Mouse (Mus musculus): ENCODE data around the gene Skint3. TPM values are rescaled to one million over a fixed set of nuclear protein-coding genes. Genes with fewer than 3 reads are reported as not detected.
"Not testable (repeated sequence)": the region's sequence is repeated elsewhere in the genome, so short reads cannot be mapped to it uniquely, and the experiment has no call there.

The Skint3 gene
- not detected in 2 replicates for polyA plus RNA-seq (2014; fragmentation: Nextera tagmentation; extraction: Ambion mirVana)

DNA sequence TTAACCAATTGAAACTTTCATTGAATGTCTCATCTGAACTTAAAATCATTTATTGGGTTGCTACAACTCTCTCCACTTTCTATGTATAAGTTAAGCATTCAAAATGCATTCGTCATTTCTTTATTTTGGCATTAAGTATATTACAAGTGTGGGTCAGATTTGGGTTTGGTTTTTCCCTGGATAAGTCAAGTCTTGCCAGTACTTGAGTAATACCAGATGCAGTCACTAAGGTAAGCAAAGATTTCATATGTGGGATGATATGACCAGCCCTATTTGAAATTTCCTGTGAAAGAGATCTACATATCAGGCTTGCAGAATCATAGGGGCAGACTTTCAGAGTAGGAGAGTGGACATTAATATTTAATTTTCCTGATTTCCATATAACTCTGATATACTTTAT, at the start of gene Skint3:
TSS of gene Skint3 (plus strand) at position 301 of the 400 bp plus-strand sequence.
- no peaks in the 10 kb centered on the region for H3K27me3 ChIP-seq (ENCODE audit: control insufficient read depth, insufficient read depth, low read length)
- no peak within 1 kb of the TSS for H3K9ac ChIP-seq (ENCODE audit: low read length)
- no peak within 1 kb of the TSS for H3K4me2 ChIP-seq (ENCODE audit: low read depth)
- no peak within 1 kb of the TSS for H3K27ac ChIP-seq (ENCODE audit: low read depth, low read length)
- DNase-seq (ENCODE audit: low spot score), result no peak
- no peak within 1 kb of the TSS for H3K4me3 ChIP-seq (ENCODE audit: low read depth, low read length)
- H3K9me3 ChIP-seq (ENCODE audit: control insufficient read depth, low read length), result no peaks in the 10 kb centered on the region
- WGBS, result 84% methylated on average over 1 of the region's 1 CpGs
- H3K4me1 ChIP-seq (ENCODE audit: control insufficient read depth, insufficient read depth, low read length), result no peaks in the 10 kb centered on the region
- ATAC-seq (ENCODE audit: insufficient read depth, low FRiP score, low TSS enrichment), result no peak
- H3K36me3 ChIP-seq (ENCODE audit: control insufficient read depth, insufficient read depth, low read length), result no peaks in the 10 kb centered on the region

- Histone ChIP-seq H3K9me3 (ENCODE audit: control insufficient read depth, low read length) (no peaks in the 10 kb centered on the region), H3K27me3 (ENCODE audit: control insufficient read depth, insufficient read depth, low read length) (no peaks in the 10 kb centered on the region), H3K36me3 (ENCODE audit: control insufficient read depth, insufficient read depth, low read length) (no peaks in the 10 kb centered on the region), H3K9ac (ENCODE audit: low read length) (no peak overlapping the region), H3K4me2 (ENCODE audit: low read depth) (no peak overlapping the region), H3K4me3 (ENCODE audit: low read depth, low read length) (no peak overlapping the region), H3K4me1 (ENCODE audit: control insufficient read depth, insufficient read depth, low read length) (no peaks in the 10 kb centered on the region), H3K27ac (ENCODE audit: low read depth, low read length) (no peak overlapping the region)
- 83% methylated on average over 1 of the region's 1 CpGs for WGBS
- ATAC-seq (ENCODE audit: insufficient read depth, low FRiP score, low TSS enrichment) (no peak), DNase-seq (ENCODE audit: low spot score) (no peak)
Measured at GRCm38 (mm10) chr4:112243416-112243815, 11.4 kb downstream of the Skint3 start.

- Histone ChIP-seq H3K4me2 (ENCODE audit: low read depth) (no peak overlapping the region), H3K9me3 (ENCODE audit: control insufficient read depth, low read length) (no peaks in the 10 kb centered on the region), H3K27me3 (ENCODE audit: control insufficient read depth, insufficient read depth, low read length) (no peaks in the 10 kb centered on the region), H3K4me1 (ENCODE audit: control insufficient read depth, insufficient read depth, low read length) (no peaks in the 10 kb centered on the region), H3K27ac (ENCODE audit: low read depth, low read length) (no peak overlapping the region), H3K9ac (ENCODE audit: low read length) (no peak overlapping the region), H3K36me3 (ENCODE audit: control insufficient read depth, insufficient read depth, low read length) (no peaks in the 10 kb centered on the region), H3K4me3 (ENCODE audit: low read depth, low read length) (no peak overlapping the region)
- WGBS, result 93% methylated on average over 3 of the region's 3 CpGs
- no peak for ATAC-seq (ENCODE audit: insufficient read depth, low FRiP score, low TSS enrichment)
- DNase-seq (ENCODE audit: low spot score), result no peak
Measured at GRCm38 (mm10) chr4:112243951-112244350, 11.9 kb downstream of the Skint3 start.

DNA sequence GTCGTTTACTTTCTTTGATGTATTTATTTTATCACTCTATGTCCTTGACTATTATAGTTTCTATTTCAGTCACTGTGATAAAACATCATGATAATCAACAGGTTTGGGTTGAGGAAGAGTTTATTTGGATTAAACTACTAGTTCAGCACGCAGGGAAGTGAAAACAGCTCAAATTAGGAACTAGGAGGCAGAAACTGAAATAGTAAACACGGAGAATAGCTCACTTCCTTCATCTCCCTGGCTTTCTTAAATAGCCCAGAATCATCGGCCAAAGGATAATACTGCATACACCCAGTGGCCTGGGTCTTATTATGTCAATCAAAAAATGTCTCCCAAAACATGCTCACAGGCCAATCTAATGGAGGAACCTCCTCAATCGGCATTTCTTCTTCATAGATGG, 24.0 kb downstream of the Skint3 start:
- WGBS, result 78% methylated on average over 5 of the region's 5 CpGs
- Histone ChIP-seq H3K4me2 (ENCODE audit: low read depth) (no peak overlapping the region), H3K9me3 (ENCODE audit: control insufficient read depth, low read length) (no peaks in the 10 kb centered on the region), H3K4me1 (ENCODE audit: control insufficient read depth, insufficient read depth, low read length) (no peaks in the 10 kb centered on the region), H3K4me3 (ENCODE audit: low read depth, low read length) (no peak overlapping the region), H3K36me3 (ENCODE audit: control insufficient read depth, insufficient read depth, low read length) (no peaks in the 10 kb centered on the region), H3K27me3 (ENCODE audit: control insufficient read depth, insufficient read depth, low read length) (no peaks in the 10 kb centered on the region), H3K9ac (ENCODE audit: low read length) (no peak overlapping the region), H3K27ac (ENCODE audit: low read depth, low read length) (no peak overlapping the region)
- DNase-seq (ENCODE audit: low spot score), result no peak
- ATAC-seq (ENCODE audit: insufficient read depth, low FRiP score, low TSS enrichment), result no peak

DNA sequence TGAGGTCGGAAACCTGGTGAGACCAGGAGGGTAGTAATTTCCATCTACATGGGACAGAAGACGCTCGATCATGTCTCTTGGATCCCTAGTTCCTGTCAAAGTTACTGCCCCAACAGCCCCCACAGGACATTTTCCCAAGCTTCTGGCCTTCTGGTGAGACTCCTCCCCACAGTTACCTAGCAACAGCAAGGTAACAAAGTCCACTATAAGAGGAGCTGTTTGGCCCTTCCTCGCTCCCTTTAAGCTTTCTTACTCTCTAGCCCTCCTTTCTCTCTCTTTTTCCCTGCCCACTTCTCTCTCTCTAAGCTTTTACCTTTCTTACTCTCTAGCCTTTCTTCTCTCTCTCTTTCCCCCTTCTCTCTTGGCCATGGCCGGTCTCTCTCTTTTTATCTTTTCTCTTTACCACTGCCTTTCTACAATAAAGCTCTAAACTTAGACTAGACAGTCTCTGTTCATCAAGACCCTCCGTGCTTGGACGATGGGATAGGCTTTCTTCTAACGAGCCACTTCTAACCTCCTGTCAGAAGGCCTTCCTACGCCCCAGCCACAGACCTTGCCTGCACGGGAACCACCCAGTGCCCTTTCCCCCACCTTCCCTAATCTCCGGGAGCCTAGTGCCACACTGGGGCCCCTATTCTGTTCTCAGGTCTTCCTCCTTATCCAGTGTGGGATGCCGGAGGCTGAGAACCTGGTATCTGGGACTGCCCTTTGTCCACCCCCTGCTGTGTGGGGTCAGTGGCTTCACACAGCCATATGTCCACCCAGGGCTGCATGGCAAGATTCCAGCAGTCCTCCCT, 55.3 kb downstream of the Skint3 start:
- 82% methylated on average over 12 of the region's 12 CpGs for WGBS

DNA sequence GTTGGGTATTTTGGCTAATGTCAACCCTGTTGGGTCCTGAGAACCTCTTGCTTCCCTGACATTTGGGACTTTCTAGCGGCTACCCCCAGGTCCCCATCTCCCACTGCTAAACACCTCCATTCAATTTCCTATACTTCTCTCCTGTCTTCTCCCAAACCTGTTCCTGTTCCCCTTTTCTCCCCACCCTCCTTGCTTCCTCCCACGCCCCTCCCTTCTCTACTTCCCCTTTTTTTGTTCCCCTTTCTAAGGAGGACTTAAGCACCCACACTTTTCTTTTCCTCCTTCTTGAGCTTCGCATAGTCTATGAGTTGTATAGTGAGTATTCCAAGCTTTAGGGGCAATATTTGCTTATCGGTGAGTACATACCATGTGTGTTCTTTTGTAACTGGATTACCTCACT, 56.4 kb downstream of the Skint3 start:
- Histone ChIP-seq H3K4me2 (ENCODE audit: low read depth) (no peak overlapping the region), H3K27me3 (ENCODE audit: control insufficient read depth, insufficient read depth, low read length) (no peaks in the 10 kb centered on the region), H3K4me3 (ENCODE audit: low read depth, low read length) (no peak overlapping the region), H3K27ac (ENCODE audit: low read depth, low read length) (no peak overlapping the region), H3K9ac (ENCODE audit: low read length) (no peak overlapping the region), H3K4me1 (ENCODE audit: control insufficient read depth, insufficient read depth, low read length) (no peaks in the 10 kb centered on the region), H3K9me3 (ENCODE audit: control insufficient read depth, low read length) (peaks cover 4% of the 10 kb centered on the region), H3K36me3 (ENCODE audit: control insufficient read depth, insufficient read depth, low read length) (no peaks in the 10 kb centered on the region)
- DNase-seq (ENCODE audit: low spot score) (no peak), ATAC-seq (ENCODE audit: insufficient read depth, low FRiP score, low TSS enrichment) (no peak)
- 85% methylated on average over 4 of the region's 4 CpGs for WGBS

More for the DNA sequence above, 55.3 kb downstream of the Skint3 start:
- H3K36me3 ChIP-seq (ENCODE audit: control insufficient read depth, insufficient read depth, low read length), result no peaks in the 10 kb centered on the region
- H3K9ac ChIP-seq (ENCODE audit: low read length), result no peak overlapping the region
- H3K4me2 ChIP-seq (ENCODE audit: low read depth), result no peak overlapping the region
- no peaks in the 10 kb centered on the region for H3K27me3 ChIP-seq (ENCODE audit: control insufficient read depth, insufficient read depth, low read length)
- ATAC-seq (ENCODE audit: insufficient read depth, low FRiP score, low TSS enrichment), result no peak
- peaks cover 4% of the 10 kb centered on the region for H3K9me3 ChIP-seq (ENCODE audit: control insufficient read depth, low read length)
- no peak for DNase-seq (ENCODE audit: low spot score)
- no peaks in the 10 kb centered on the region for H3K4me1 ChIP-seq (ENCODE audit: control insufficient read depth, insufficient read depth, low read length)
- H3K4me3 ChIP-seq (ENCODE audit: low read depth, low read length), result no peak overlapping the region
- H3K27ac ChIP-seq (ENCODE audit: low read depth, low read length), result no peak overlapping the region

DNA sequence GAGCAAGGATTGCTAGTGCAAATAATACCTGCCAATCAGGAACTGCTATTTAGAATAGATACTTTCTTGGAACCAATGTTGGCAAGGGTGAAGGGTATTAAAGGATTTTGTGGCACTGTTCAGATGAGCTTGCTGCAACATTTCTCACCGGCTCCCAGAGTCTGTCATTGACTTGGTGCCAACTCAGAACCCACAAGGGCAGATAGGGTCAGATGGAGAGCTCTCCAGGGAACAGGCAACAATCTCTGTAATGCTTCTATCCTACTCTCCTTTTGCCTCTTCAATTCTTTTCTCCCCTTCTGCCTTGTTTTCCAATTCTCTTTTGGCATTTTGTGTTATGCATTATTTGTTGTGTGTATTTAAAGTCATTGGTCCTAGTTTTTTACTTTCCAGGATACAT, 70.3 kb downstream of the Skint3 start:
- Histone ChIP-seq H3K4me2 (ENCODE audit: low read depth) (no peak overlapping the region), H3K27me3 (ENCODE audit: control insufficient read depth, insufficient read depth, low read length) (no peaks in the 10 kb centered on the region), H3K36me3 (ENCODE audit: control insufficient read depth, insufficient read depth, low read length) (no peaks in the 10 kb centered on the region), H3K4me1 (ENCODE audit: control insufficient read depth, insufficient read depth, low read length) (no peaks in the 10 kb centered on the region), H3K9ac (ENCODE audit: low read length) (no peak overlapping the region), H3K27ac (ENCODE audit: low read depth, low read length) (no peak overlapping the region), H3K9me3 (ENCODE audit: control insufficient read depth, low read length) (no peaks in the 10 kb centered on the region), H3K4me3 (ENCODE audit: low read depth, low read length) (no peak overlapping the region)
- 75% methylated on average over 1 of the region's 1 CpGs for WGBS
- no peak for ATAC-seq (ENCODE audit: insufficient read depth, low FRiP score, low TSS enrichment)
- DNase-seq (ENCODE audit: low spot score), result no peak

DNA sequence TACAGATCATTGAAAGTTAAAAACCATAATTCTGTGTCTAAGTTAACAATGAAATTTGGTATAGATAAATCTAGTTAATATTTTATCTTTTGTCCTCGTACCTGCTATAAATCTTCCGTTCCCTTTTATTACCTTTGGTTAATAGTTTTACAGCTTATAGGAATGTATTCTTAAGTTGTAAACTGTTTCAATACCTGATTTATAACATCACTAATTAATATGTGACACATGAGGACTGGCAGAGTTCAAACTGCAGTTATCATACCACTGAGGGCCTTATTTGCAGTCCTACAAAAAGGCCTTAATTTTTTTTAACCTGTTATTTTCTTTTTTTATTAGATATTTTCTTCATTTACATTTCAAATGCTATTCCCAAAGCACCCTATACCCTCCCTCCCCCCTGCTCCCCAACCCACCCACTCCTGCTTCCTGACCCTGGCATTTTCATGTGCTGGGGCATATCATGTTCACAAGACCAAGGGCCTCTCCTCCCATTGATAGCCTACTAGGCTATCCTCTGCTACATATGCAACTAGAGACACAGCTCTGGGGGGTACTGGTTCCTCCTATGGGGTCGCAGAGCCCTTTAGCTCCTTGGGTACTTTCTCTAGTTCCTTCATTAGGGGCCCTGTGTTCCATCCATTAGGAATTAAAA, 70.9 kb downstream of the Skint3 start:
- DNase-seq (ENCODE audit: low spot score) (no peak), ATAC-seq (ENCODE audit: insufficient read depth, low FRiP score, low TSS enrichment) (no peak)
- Histone ChIP-seq H3K4me1 (ENCODE audit: control insufficient read depth, insufficient read depth, low read length) (no peaks in the 10 kb centered on the region), H3K9me3 (ENCODE audit: control insufficient read depth, low read length) (no peaks in the 10 kb centered on the region), H3K4me3 (ENCODE audit: low read depth, low read length) (no peak overlapping the region), H3K9ac (ENCODE audit: low read length) (no peak overlapping the region), H3K27ac (ENCODE audit: low read depth, low read length) (no peak overlapping the region), H3K4me2 (ENCODE audit: low read depth) (no peak overlapping the region), H3K36me3 (ENCODE audit: control insufficient read depth, insufficient read depth, low read length) (no peaks in the 10 kb centered on the region), H3K27me3 (ENCODE audit: control insufficient read depth, insufficient read depth, low read length) (no peaks in the 10 kb centered on the region)
- WGBS, result 80% methylated on average over 3 of the region's 3 CpGs

- not testable (repeated sequence) for H3K27ac ChIP-seq (ENCODE audit: low read depth, low read length); ATAC-seq (ENCODE audit: insufficient read depth, low FRiP score, low TSS enrichment); H3K4me3 ChIP-seq (ENCODE audit: low read depth, low read length); H3K9ac ChIP-seq (ENCODE audit: low read length); H3K36me3 ChIP-seq (ENCODE audit: control insufficient read depth, insufficient read depth, low read length); H3K4me2 ChIP-seq (ENCODE audit: low read depth); H3K9me3 ChIP-seq (ENCODE audit: control insufficient read depth, low read length); H3K4me1 ChIP-seq (ENCODE audit: control insufficient read depth, insufficient read depth, low read length); H3K27me3 ChIP-seq (ENCODE audit: control insufficient read depth, insufficient read depth, low read length); DNase-seq (ENCODE audit: low spot score)
- 92% methylated on average over 11 of the region's 17 CpGs for WGBS
Measured at GRCm38 (mm10) chr4:112349111-112349510, 117.1 kb downstream of the Skint3 start.
